Mouse (Mus musculus): ENCODE data around the gene Ccnt1.

Ccnt1 gene

GRCm38 (mm10) chr15:98570873-98571538, at the start of gene Ccnt1, which contains the start of gene 4930415O20Rik:
Gene Ccnt1 (minus strand): TSS chr15:98570923.
Gene 4930415O20Rik (plus strand): TSS chr15:98571004.
- DNase-seq (ENCODE audit: low read depth in 1 of 2, low spot score in 2 of 2): no peak

- no peak for DNase-seq (ENCODE audit: low read depth in 1 of 2, low spot score in 2 of 2)
Measured at GRCm38 (mm10) chr15:98617176-98617537, 46.4 kb upstream of the Ccnt1 start.

GRCm38 (mm10) chr15:98616362-98617175, 45.8 kb upstream of the Ccnt1 start:
- DNase-seq (ENCODE audit: low read depth in 1 of 2, low spot score in 2 of 2): no peak

- no peak for DNase-seq (ENCODE audit: low read depth in 1 of 2, low spot score in 2 of 2)
Measured at GRCm38 (mm10) chr15:98615751-98616150, 45.0 kb upstream of the Ccnt1 start.

GRCm38 (mm10) chr15:98614971-98615370, 44.2 kb upstream of the Ccnt1 start:
- no peak for DNase-seq (ENCODE audit: low read depth in 1 of 2, low spot score in 2 of 2)

- no peak for DNase-seq (ENCODE audit: low read depth in 1 of 2, low spot score in 2 of 2)
Measured at GRCm38 (mm10) chr15:98614551-98614950, 43.8 kb upstream of the Ccnt1 start.

GRCm38 (mm10) chr15:98612229-98612628, 41.5 kb upstream of the Ccnt1 start:
- DNase-seq (ENCODE audit: low read depth in 1 of 2, low spot score in 2 of 2): no peak

GRCm38 (mm10) chr15:98610131-98610633, 39.5 kb upstream of the Ccnt1 start:
- no peak for DNase-seq (ENCODE audit: low read depth in 1 of 2, low spot score in 2 of 2)

- DNase-seq (ENCODE audit: low read depth in 1 of 2, low spot score in 2 of 2): no peak
Measured at GRCm38 (mm10) chr15:98609331-98610130, 38.8 kb upstream of the Ccnt1 start, which contains the start of gene Adcy6. Gene Adcy6 (minus strand): TSS chr15:98610076.

GRCm38 (mm10) chr15:98608784-98609250, 38.1 kb upstream of the Ccnt1 start:
- DNase-seq (ENCODE audit: low read depth in 1 of 2, low spot score in 2 of 2): no peak

- no peak for DNase-seq (ENCODE audit: low read depth in 1 of 2, low spot score in 2 of 2)
Measured at GRCm38 (mm10) chr15:98608058-98608783, 37.5 kb upstream of the Ccnt1 start.

GRCm38 (mm10) chr15:98607557-98607956, 36.8 kb upstream of the Ccnt1 start:
- DNase-seq (ENCODE audit: low read depth in 1 of 2, low spot score in 2 of 2): no peak

- DNase-seq (ENCODE audit: low read depth in 1 of 2, low spot score in 2 of 2): no peak
Measured at GRCm38 (mm10) chr15:98606739-98607138, 36.0 kb upstream of the Ccnt1 start.

- no peak for DNase-seq (ENCODE audit: low read depth in 1 of 2, low spot score in 2 of 2)
Measured at GRCm38 (mm10) chr15:98606051-98606536, 35.4 kb upstream of the Ccnt1 start.

- no peak for DNase-seq (ENCODE audit: low read depth in 1 of 2, low spot score in 2 of 2)
Measured at GRCm38 (mm10) chr15:98604041-98604575, 33.4 kb upstream of the Ccnt1 start.

- DNase-seq (ENCODE audit: low read depth in 1 of 2, low spot score in 2 of 2): no peak
Measured at GRCm38 (mm10) chr15:98602921-98603458, 32.3 kb upstream of the Ccnt1 start.

GRCm38 (mm10) chr15:98602191-98602881, 31.6 kb upstream of the Ccnt1 start:
- no peak for DNase-seq (ENCODE audit: low read depth in 1 of 2, low spot score in 2 of 2)

GRCm38 (mm10) chr15:98601832-98602190, 31.1 kb upstream of the Ccnt1 start:
- no peak for DNase-seq (ENCODE audit: low read depth in 1 of 2, low spot score in 2 of 2)

- DNase-seq (ENCODE audit: low read depth in 1 of 2, low spot score in 2 of 2): no peak
Measured at GRCm38 (mm10) chr15:98600036-98600709, 29.4 kb upstream of the Ccnt1 start.
